Mouse (Mus musculus): ENCODE measurements at regions not wholly inside any gene's neighbourhood (a gene's known extent, or its start where the extent isn't known, plus 50 kb on each side); places are given as distances from the start of the nearest gene placed in this dataset.

- Histone ChIP-seq H3K27me3 (no peaks in the 10 kb centered on the region), H3K36me3 (no peaks in the 10 kb centered on the region), H3K4me3 (no peak overlapping the region), H3K9ac (no peak overlapping the region), H3K9me3 (no peaks in the 10 kb centered on the region), H3K27ac (no peak overlapping the region), H3K4me1 (no peaks in the 10 kb centered on the region), H3K4me2 (replicated peaks) (no peak overlapping the region)
- 76% methylated on average over 2 of the region's 2 CpGs for WGBS
- no peak for ATAC-seq (ENCODE audit: insufficient number of reproducible peaks, insufficient read depth, low FRiP score, low TSS enrichment)
Observed at GRCm38 (mm10) chr11:89867575-89867974, 90.1 kb upstream of the Ankfn1 start.

GRCm38 (mm10) chr11:89856184-89856769 is 78.8 kb upstream of the Ankfn1 start:
- no peak overlapping the region for H3K27ac ChIP-seq
- no peaks in the 10 kb centered on the region for H3K36me3 ChIP-seq
- WGBS: 44% methylated on average over 9 of the region's 9 CpGs
- H3K4me2 ChIP-seq (replicated peaks): no peak overlapping the region
- H3K4me3 ChIP-seq: no peak overlapping the region
- no peak overlapping the region for H3K9ac ChIP-seq
- H3K9me3 ChIP-seq: no peaks in the 10 kb centered on the region
- no peaks in the 10 kb centered on the region for H3K4me1 ChIP-seq
- no peaks in the 10 kb centered on the region for H3K27me3 ChIP-seq
- ATAC-seq (ENCODE audit: insufficient number of reproducible peaks, insufficient read depth, low FRiP score, low TSS enrichment): no peak

GRCm38 (mm10) chr11:89841853-89842252 is 64.4 kb upstream of the Ankfn1 start:
- peaks cover 4% of the 10 kb centered on the region; the same call in 1 of the 2 replicates for H3K4me1 ChIP-seq
- H3K4me2 ChIP-seq (replicated peaks): no peak overlapping the region
- no peak overlapping the region for H3K27ac ChIP-seq
- H3K36me3 ChIP-seq: no peaks in the 10 kb centered on the region
- ATAC-seq (ENCODE audit: insufficient number of reproducible peaks, insufficient read depth, low FRiP score, low TSS enrichment): no peak
- no peaks in the 10 kb centered on the region for H3K9me3 ChIP-seq
- no peak overlapping the region for H3K9ac ChIP-seq
- H3K4me3 ChIP-seq: no peak overlapping the region
- H3K27me3 ChIP-seq: no peaks in the 10 kb centered on the region

GRCm38 (mm10) chr11:89839671-89840327 is 62.3 kb upstream of the Ankfn1 start:
- peaks cover 4% of the 10 kb centered on the region; the same call in 1 of the 2 replicates for H3K4me1 ChIP-seq
- H3K36me3 ChIP-seq: no peaks in the 10 kb centered on the region
- no peaks in the 10 kb centered on the region for H3K9me3 ChIP-seq
- WGBS: 28% methylated on average over 6 of the region's 6 CpGs
- H3K9ac ChIP-seq: no peak overlapping the region
- no peaks in the 10 kb centered on the region for H3K27me3 ChIP-seq
- no peak overlapping the region for H3K27ac ChIP-seq
- ATAC-seq (ENCODE audit: insufficient number of reproducible peaks, insufficient read depth, low FRiP score, low TSS enrichment): no peak
- H3K4me3 ChIP-seq: no peak overlapping the region
- H3K4me2 ChIP-seq (replicated peaks): no peak overlapping the region

GRCm38 (mm10) chr11:89837995-89838394 is 60.5 kb upstream of the Ankfn1 start:
- H3K9me3 ChIP-seq: no peaks in the 10 kb centered on the region
- H3K36me3 ChIP-seq: no peaks in the 10 kb centered on the region
- no peak overlapping the region for H3K4me3 ChIP-seq
- H3K9ac ChIP-seq: no peak overlapping the region
- peaks cover 4% of the 10 kb centered on the region; the same call in 1 of the 2 replicates for H3K4me1 ChIP-seq
- H3K27me3 ChIP-seq: no peaks in the 10 kb centered on the region
- WGBS: 97% methylated on average over 1 of the region's 1 CpGs
- H3K4me2 ChIP-seq (replicated peaks): no peak overlapping the region
- H3K27ac ChIP-seq: no peak overlapping the region
- no peak for ATAC-seq (ENCODE audit: insufficient number of reproducible peaks, insufficient read depth, low FRiP score, low TSS enrichment)

- Histone ChIP-seq H3K4me1 (peaks cover 4% of the 10 kb centered on the region; the same call in 1 of the 2 replicates), H3K4me2 (replicated peaks) (no peak overlapping the region), H3K27me3 (no peaks in the 10 kb centered on the region), H3K27ac (no peak overlapping the region), H3K9me3 (no peaks in the 10 kb centered on the region), H3K4me3 (no peak overlapping the region), H3K36me3 (no peaks in the 10 kb centered on the region), H3K9ac (no peak overlapping the region)
- WGBS: 80% methylated on average over 4 of the region's 4 CpGs
- ATAC-seq (ENCODE audit: insufficient number of reproducible peaks, insufficient read depth, low FRiP score, low TSS enrichment): no peak
Observed at GRCm38 (mm10) chr11:89836897-89837296, 59.4 kb upstream of the Ankfn1 start.

- Histone ChIP-seq H3K36me3 (no peaks in the 10 kb centered on the region), H3K9me3 (no peaks in the 10 kb centered on the region), H3K27ac (no peak overlapping the region), H3K9ac (no peak overlapping the region), H3K4me3 (no peak overlapping the region), H3K27me3 (no peaks in the 10 kb centered on the region), H3K4me2 (replicated peaks) (no peak overlapping the region), H3K4me1 (0 out of 2 replicates have a peak, but pooled peaks cover 5% of the 10 kb centered on the region)
- no peak for ATAC-seq (ENCODE audit: insufficient number of reproducible peaks, insufficient read depth, low FRiP score, low TSS enrichment)
- 82% methylated on average over 4 of the region's 4 CpGs for WGBS
Observed at GRCm38 (mm10) chr11:89834068-89834467, 56.6 kb upstream of the Ankfn1 start.

- Histone ChIP-seq H3K4me2 (replicated peaks) (no peak overlapping the region), H3K36me3 (no peaks in the 10 kb centered on the region), H3K9ac (no peak overlapping the region), H3K4me1 (0 out of 2 replicates have a peak, but pooled peaks cover 5% of the 10 kb centered on the region), H3K27ac (no peak overlapping the region), H3K9me3 (no peaks in the 10 kb centered on the region), H3K27me3 (no peaks in the 10 kb centered on the region), H3K4me3 (no peak overlapping the region)
- WGBS: 66% methylated on average over 8 of the region's 8 CpGs
- ATAC-seq (ENCODE audit: insufficient number of reproducible peaks, insufficient read depth, low FRiP score, low TSS enrichment): 0 out of 2 replicates have a peak, but pooled peaks have one; percentile 64
Observed at GRCm38 (mm10) chr11:89831577-89832110, 54.2 kb upstream of the Ankfn1 start.

Data from embryonic facial prominence, embryonic 12.5 days (tissue).